Mouse (Mus musculus) liver, embryonic 16.5 days (tissue): Measurements from ENCODE around the gene Nudt8. TPM values are rescaled to one million over a fixed set of nuclear protein-coding genes. Genes with fewer than 3 reads are reported as not detected.
A peak's percentile ranks its signal among the peaks of the same experiment; 100 is the strongest.
"Not testable (repeated sequence)": the region's sequence is repeated elsewhere in the genome, so short reads cannot be mapped to it uniquely, and the experiment has no call there.

Source experiments
- ATAC-seq: fragments of 200-750 bp; cut with Nextera tagmentation; 2 replicates; pipeline ENCODE4 v1.8.0; 2017; ENCODE audit warnings: low read depth, mild to moderate bottlenecking, moderate number of reproducible peaks, moderate library complexity
- H3K27ac ChIP-seq: fragments of 300-500 bp; sonication (generic); 2 replicates; pipeline ENCODE4 v1.5.1; 2014; ENCODE audit warnings: mild to moderate bottlenecking, low read length
- H3K27me3 ChIP-seq: fragments of 300-500 bp; sonication (generic); 2 replicates; pipeline ENCODE4 v1.6.1; 2014; ENCODE audit warnings: low read depth, low read length, mixed read lengths; ENCODE audit not compliant: control insufficient read depth, insufficient read depth
- H3K36me3 ChIP-seq: fragments of 300-500 bp; sonication (generic); 2 replicates; pipeline ENCODE4 v1.6.1; 2014; ENCODE audit warnings: mild to moderate bottlenecking; ENCODE audit not compliant: control insufficient read depth, insufficient read depth
- H3K4me1 ChIP-seq: fragments of 300-500 bp; sonication (generic); 2 replicates; pipeline ENCODE4 v1.6.1; 2014; ENCODE audit warnings: low read depth, low read length, mixed read lengths; ENCODE audit not compliant: control insufficient read depth
- H3K4me2 ChIP-seq: fragments of 300-500 bp; sonication (generic); 2 replicates; pipeline ENCODE4 v1.6.1; 2014; ENCODE audit warnings: low read depth, low read length, mixed read lengths
- H3K4me3 ChIP-seq: fragments of 300-500 bp; sonication (generic); 2 replicates; pipeline ENCODE4 v1.5.1; 2014; ENCODE audit warnings: low read depth, mild to moderate bottlenecking, low read length
- H3K9ac ChIP-seq: fragments of 300-500 bp; sonication (generic); 2 replicates; pipeline ENCODE4 v1.6.1; 2014; ENCODE audit warnings: low read depth, low read length
- H3K9me3 ChIP-seq: fragments of 300-500 bp; sonication (generic); replicated peaks from 2 replicates; pipeline ENCODE4 v1.6.1; 2016; ENCODE audit warnings: low read length; ENCODE audit not compliant: control insufficient read depth
- WGBS: fragments of 180-500 bp; shearing (Covaris S2); extraction: QIAGEN DNeasy Blood & Tissue Kit; methylation state at CpG from one replicate; pipeline ENCODE4 v1.1.7; 2014; ENCODE audit not compliant: insufficient replicate concordance; 5-methylcytosine and 5-hydroxymethylcytosine counted together
- polyA plus RNA-seq: library from polyadenylated mRNA; unstranded; fragments of >200 nt; fragmentation: Nextera tagmentation; extraction: Ambion mirVana; gene quantifications from 2 replicates; pipeline ENCODE4 v1.2.1, GENCODE M21; 2015

Gene Nudt8
- polyA plus RNA-seq, 1 experiment from 2014 or later, result 12.2 TPM

- H3K9me3 ChIP-seq, H3K36me3 ChIP-seq, ATAC-seq, H3K27ac ChIP-seq, H3K4me3 ChIP-seq, H3K4me2 ChIP-seq, H3K9ac ChIP-seq, H3K4me1 ChIP-seq, H3K27me3 ChIP-seq: not testable (repeated sequence)
- WGBS, result 74% methylated on average over 6 of the region's 6 CpGs
Observed at GRCm38 (mm10) chr19:3961805-3962204, 38.6 kb upstream of the Nudt8 start.

GRCm38 (mm10) chr19:3962469-3962868 lies 37.9 kb upstream of the Nudt8 start:
- H3K4me2 ChIP-seq, result no peak overlapping the region
- WGBS, result 9% methylated on average over 2 of the region's 2 CpGs

GRCm38 (mm10) chr19:3964030-3964429 lies 36.4 kb upstream of the Nudt8 start:
- no peaks in the 10 kb centered on the region for H3K36me3 ChIP-seq
- 57% methylated on average over 4 of the region's 4 CpGs for WGBS
- H3K4me3 ChIP-seq, result no peak overlapping the region
- no peaks in the 10 kb centered on the region; the same call in 1 of the 2 replicates for H3K4me1 ChIP-seq
- no peak overlapping the region for H3K9ac ChIP-seq
- H3K27ac ChIP-seq, result no peak overlapping the region
- peak; percentile 16; the same call in 1 of the 2 replicates for ATAC-seq
- H3K27me3 ChIP-seq, result no peaks in the 10 kb centered on the region
- no peaks in the 10 kb centered on the region for H3K9me3 ChIP-seq
- no peak overlapping the region for H3K4me2 ChIP-seq

More at GRCm38 (mm10) chr19:3962469-3962868, 37.9 kb upstream of the Nudt8 start:
- ATAC-seq, result no peak
- H3K27ac ChIP-seq, result no peak overlapping the region
- no peaks in the 10 kb centered on the region for H3K9me3 ChIP-seq
- no peak overlapping the region for H3K4me3 ChIP-seq
- H3K27me3 ChIP-seq, result no peaks in the 10 kb centered on the region
- H3K4me1 ChIP-seq, result no peaks in the 10 kb centered on the region; the same call in 1 of the 2 replicates
- H3K36me3 ChIP-seq, result no peaks in the 10 kb centered on the region
- no peak overlapping the region for H3K9ac ChIP-seq

- Histone ChIP-seq H3K36me3 (no peaks in the 10 kb centered on the region), H3K9me3 (no peaks in the 10 kb centered on the region), H3K4me1 (no peaks in the 10 kb centered on the region; the same call in 1 of the 2 replicates), H3K27ac (no peak overlapping the region), H3K27me3 (no peaks in the 10 kb centered on the region), H3K4me3 (no peak overlapping the region), H3K9ac (no peak overlapping the region), H3K4me2 (no peak overlapping the region)
- WGBS, result 58% methylated on average over 11 of the region's 11 CpGs
- no peak for ATAC-seq
Observed at GRCm38 (mm10) chr19:3966330-3967075, 33.9 kb upstream of the Nudt8 start.

GRCm38 (mm10) chr19:3967258-3967657 lies 33.1 kb upstream of the Nudt8 start:
- no peaks in the 10 kb centered on the region for H3K36me3 ChIP-seq
- H3K4me3 ChIP-seq, result no peak overlapping the region
- 31% methylated on average over 3 of the region's 3 CpGs for WGBS
- no peak overlapping the region for H3K4me2 ChIP-seq
- H3K9me3 ChIP-seq, result no peaks in the 10 kb centered on the region
- peaks cover 4% of the 10 kb centered on the region; the same call in 1 of the 2 replicates for H3K4me1 ChIP-seq
- no peak overlapping the region for H3K27ac ChIP-seq
- no peaks in the 10 kb centered on the region for H3K27me3 ChIP-seq
- H3K9ac ChIP-seq, result no peak overlapping the region
- ATAC-seq, result no peak

- H3K4me1 ChIP-seq, result peaks cover 10% of the 10 kb centered on the region; the same call in 1 of the 2 replicates
- 35% methylated on average over 9 of the region's 9 CpGs for WGBS
- H3K9me3 ChIP-seq, result no peaks in the 10 kb centered on the region
- no peaks in the 10 kb centered on the region for H3K27me3 ChIP-seq
- ATAC-seq, result peak; percentile 68
- no peak within 1 kb of the TSS for H3K4me3 ChIP-seq
- no peaks in the 10 kb centered on the region for H3K36me3 ChIP-seq
- no peak within 1 kb of the TSS for H3K4me2 ChIP-seq
- H3K27ac ChIP-seq, result no peak within 1 kb of the TSS
- no peak within 1 kb of the TSS for H3K9ac ChIP-seq
Observed at GRCm38 (mm10) chr19:3972229-3972628, 28.2 kb upstream of the Nudt8 start, which contains the start of gene Aldh3b2. Gene Aldh3b2, plus strand, starts transcription at chr19:3972328.

- H3K9ac ChIP-seq, ATAC-seq, H3K4me2 ChIP-seq, H3K4me1 ChIP-seq, H3K27me3 ChIP-seq, H3K36me3 ChIP-seq, H3K9me3 ChIP-seq, H3K27ac ChIP-seq, H3K4me3 ChIP-seq: not testable (repeated sequence)
- WGBS, result 72% methylated on average over 6 of the region's 6 CpGs
Observed at GRCm38 (mm10) chr19:3974608-3975007, 25.8 kb upstream of the Nudt8 start.

GRCm38 (mm10) chr19:3975866-3976265 lies 24.5 kb upstream of the Nudt8 start:
- WGBS, result 56% methylated on average over 2 of the region's 2 CpGs
- Histone ChIP-seq H3K4me2 (no peak overlapping the region), H3K9ac (no peak overlapping the region), H3K4me3 (no peak overlapping the region), H3K36me3 (no peaks in the 10 kb centered on the region), H3K27me3 (no peaks in the 10 kb centered on the region), H3K4me1 (peaks cover 10% of the 10 kb centered on the region; the same call in 1 of the 2 replicates), H3K9me3 (no peaks in the 10 kb centered on the region), H3K27ac (no peak overlapping the region)
- no peak for ATAC-seq

GRCm38 (mm10) chr19:3980309-3980708 lies 20.1 kb upstream of the Nudt8 start:
- Histone ChIP-seq H3K4me2 (no peak overlapping the region), H3K4me3 (no peak overlapping the region), H3K9me3 (no peaks in the 10 kb centered on the region), H3K4me1 (peaks cover 5% of the 10 kb centered on the region), H3K9ac (no peak overlapping the region), H3K36me3 (no peaks in the 10 kb centered on the region), H3K27ac (no peak overlapping the region), H3K27me3 (no peaks in the 10 kb centered on the region)
- ATAC-seq, result peak; percentile 40; the same call in 1 of the 2 replicates
- 14% methylated on average over 4 of the region's 4 CpGs for WGBS
